Mouse (Mus musculus): ENCODE measurements around the gene Csrnp3. TPM values are rescaled to one million over a fixed set of nuclear protein-coding genes. Genes with fewer than 3 reads are reported as not detected.

Gene Csrnp3
- polyA plus RNA-seq, 1 experiment = 0.05 TPM

GRCm38 (mm10) chr2:65938900-65939299 is 93.3 kb downstream of the Csrnp3 start:
- Histone ChIP-seq H3K4me1 (ENCODE audit: control insufficient read depth, insufficient read depth, low read length) (peaks cover 6% of the 10 kb centered on the region; the same call in 1 of the 2 replicates), H3K27ac (ENCODE audit: insufficient read depth, low read length) (no peak overlapping the region), H3K4me3 (ENCODE audit: insufficient read depth, low read length) (no peak overlapping the region)
- TF ChIP-seq CTCF (IDR thresholded peaks at IDR 0.05; ENCODE audit: borderline replicate concordance, insufficient read depth, low read length) = no peak
- no peak for TF ChIP-seq POLR2A (IDR thresholded peaks at IDR 0.05; ENCODE audit: low read depth, low read length)

GRCm38 (mm10) chr2:65940351-65940750 is 94.8 kb downstream of the Csrnp3 start:
- H3K4me1 ChIP-seq (ENCODE audit: control insufficient read depth, insufficient read depth, low read length) = peaks cover 6% of the 10 kb centered on the region; the same call in 1 of the 2 replicates
- no peak for TF ChIP-seq CTCF (IDR thresholded peaks at IDR 0.05; ENCODE audit: borderline replicate concordance, insufficient read depth, low read length)
- no peak for TF ChIP-seq POLR2A (IDR thresholded peaks at IDR 0.05; ENCODE audit: low read depth, low read length)
- no peak overlapping the region for H3K27ac ChIP-seq (ENCODE audit: insufficient read depth, low read length)
- H3K4me3 ChIP-seq (ENCODE audit: insufficient read depth, low read length) = no peak overlapping the region

DNA sequence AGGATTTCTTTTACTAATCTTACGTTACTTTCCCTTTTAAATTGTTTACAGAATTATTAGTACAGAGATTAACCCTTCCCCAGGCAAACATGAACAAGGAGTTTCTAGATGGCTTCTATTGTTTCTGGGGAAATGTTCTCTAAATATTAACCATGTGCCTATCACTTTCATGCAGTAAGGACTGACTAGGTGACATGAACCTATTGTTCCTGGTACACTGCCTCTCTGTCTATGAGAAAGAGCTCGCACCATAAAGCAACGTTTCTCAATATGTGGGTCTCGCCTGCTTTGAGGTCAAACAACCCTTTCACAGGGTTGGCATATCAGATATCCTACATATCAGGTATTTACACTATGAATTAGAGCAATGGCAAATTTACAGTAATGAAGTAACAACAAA is 96.8 kb downstream of the Csrnp3 start:
- TF ChIP-seq POLR2A (IDR thresholded peaks at IDR 0.05; ENCODE audit: low read depth, low read length) (no peak), CTCF (IDR thresholded peaks at IDR 0.05; ENCODE audit: borderline replicate concordance, insufficient read depth, low read length) (no peak)
- no peak overlapping the region for H3K27ac ChIP-seq (ENCODE audit: insufficient read depth, low read length)
- H3K4me1 ChIP-seq (ENCODE audit: control insufficient read depth, insufficient read depth, low read length) = peaks cover 6% of the 10 kb centered on the region; the same call in 1 of the 2 replicates

DNA sequence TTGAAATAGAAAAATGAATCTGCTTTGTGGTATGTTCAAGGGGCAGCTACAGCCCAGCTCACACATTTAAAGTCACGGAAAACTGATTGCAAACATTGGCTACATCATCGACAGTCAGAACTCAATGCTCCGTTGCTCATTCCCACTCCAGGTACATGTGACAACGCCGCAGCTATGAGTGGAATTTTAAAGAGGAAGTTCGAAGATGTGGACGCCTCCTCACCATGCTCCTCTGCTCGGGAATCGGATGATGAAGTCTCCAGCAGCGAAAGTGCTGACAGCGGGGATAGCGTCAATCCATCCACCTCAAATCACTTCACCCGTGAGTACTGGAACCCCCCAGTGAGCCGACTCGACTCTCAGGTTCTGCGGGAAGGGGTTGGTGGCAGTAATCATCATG is 103.2 kb downstream of the Csrnp3 start:
- Histone ChIP-seq H3K27ac (ENCODE audit: insufficient read depth, low read length) (no peak overlapping the region), H3K4me1 (ENCODE audit: control insufficient read depth, insufficient read depth, low read length) (no peaks in the 10 kb centered on the region), H3K4me3 (ENCODE audit: insufficient read depth, low read length) (no peak overlapping the region)
- TF ChIP-seq CTCF (IDR thresholded peaks at IDR 0.05; ENCODE audit: borderline replicate concordance, insufficient read depth, low read length) = no peak
- TF ChIP-seq POLR2A (IDR thresholded peaks at IDR 0.05; ENCODE audit: low read depth, low read length) = no peak

More for the DNA sequence above, 96.8 kb downstream of the Csrnp3 start:
- H3K4me3 ChIP-seq (ENCODE audit: insufficient read depth, low read length) = no peak overlapping the region

DNA sequence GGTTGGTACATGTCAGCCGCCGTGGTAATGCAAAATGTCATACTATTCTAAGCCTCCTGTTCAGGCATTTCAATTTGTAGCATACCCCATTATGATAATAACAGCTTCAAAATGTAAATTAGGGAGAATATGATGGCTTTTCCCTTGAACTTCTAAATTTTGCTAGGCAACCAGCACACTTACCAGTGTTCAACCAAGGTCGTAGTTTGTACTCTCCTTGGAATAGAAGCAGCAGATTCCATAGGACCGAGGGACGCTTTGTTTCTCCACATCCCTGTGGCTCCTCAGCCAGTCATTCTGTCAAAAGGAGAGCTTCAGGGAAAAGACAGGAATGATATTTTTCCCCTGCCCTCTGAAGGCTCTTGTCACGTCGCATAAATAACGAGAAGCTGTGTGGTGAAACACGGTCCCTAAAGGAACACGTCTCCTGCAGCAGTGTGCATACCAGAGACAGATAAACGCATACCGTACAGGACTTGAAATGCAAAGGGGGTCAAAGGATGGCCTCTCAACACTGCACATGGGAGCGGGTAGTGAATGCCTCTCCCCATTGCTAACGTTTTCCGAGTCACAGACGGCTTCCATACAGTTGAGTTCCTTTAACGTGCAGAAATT is 108.3 kb downstream of the Csrnp3 start:
- TF ChIP-seq CTCF (IDR thresholded peaks at IDR 0.05; ENCODE audit: borderline replicate concordance, insufficient read depth, low read length) = no peak
- TF ChIP-seq POLR2A (IDR thresholded peaks at IDR 0.05; ENCODE audit: low read depth, low read length) = no peak
- no peaks in the 10 kb centered on the region for H3K4me1 ChIP-seq (ENCODE audit: control insufficient read depth, insufficient read depth, low read length)
- no peak overlapping the region for H3K4me3 ChIP-seq (ENCODE audit: insufficient read depth, low read length)
- no peak overlapping the region for H3K27ac ChIP-seq (ENCODE audit: insufficient read depth, low read length)

GRCm38 (mm10) chr2:65955804-65956203 is 110.2 kb downstream of the Csrnp3 start:
- Histone ChIP-seq H3K4me3 (ENCODE audit: insufficient read depth, low read length) (no peak overlapping the region), H3K4me1 (ENCODE audit: control insufficient read depth, insufficient read depth, low read length) (no peaks in the 10 kb centered on the region), H3K27ac (ENCODE audit: insufficient read depth, low read length) (no peak overlapping the region)
- TF ChIP-seq CTCF (IDR thresholded peaks at IDR 0.05; ENCODE audit: borderline replicate concordance, insufficient read depth, low read length) (no peak), POLR2A (IDR thresholded peaks at IDR 0.05; ENCODE audit: low read depth, low read length) (no peak)

DNA sequence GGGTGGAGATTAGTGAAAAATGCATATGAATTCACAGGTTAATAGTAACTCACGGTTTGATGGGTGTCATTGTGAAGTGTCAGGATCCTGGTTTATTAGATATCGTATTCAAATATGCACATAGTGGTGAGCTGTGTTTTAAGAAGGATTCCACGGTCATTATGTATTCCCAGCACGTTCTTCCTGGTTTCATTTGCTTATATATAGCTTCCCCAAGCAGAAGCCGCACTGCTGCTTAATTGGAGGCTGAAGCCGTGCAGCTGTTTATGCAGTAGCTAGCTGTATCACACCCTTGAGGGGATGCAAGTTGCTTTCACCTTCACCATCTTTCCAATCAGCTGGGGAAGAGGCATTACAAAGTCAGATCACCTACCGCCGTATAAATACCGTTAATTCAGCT is 111.2 kb downstream of the Csrnp3 start:
- TF ChIP-seq POLR2A (IDR thresholded peaks at IDR 0.05; ENCODE audit: low read depth, low read length) (no peak), CTCF (IDR thresholded peaks at IDR 0.05; ENCODE audit: borderline replicate concordance, insufficient read depth, low read length) (no peak)
- Histone ChIP-seq H3K4me3 (ENCODE audit: insufficient read depth, low read length) (no peak overlapping the region), H3K27ac (ENCODE audit: insufficient read depth, low read length) (no peak overlapping the region), H3K4me1 (ENCODE audit: control insufficient read depth, insufficient read depth, low read length) (no peaks in the 10 kb centered on the region)

DNA sequence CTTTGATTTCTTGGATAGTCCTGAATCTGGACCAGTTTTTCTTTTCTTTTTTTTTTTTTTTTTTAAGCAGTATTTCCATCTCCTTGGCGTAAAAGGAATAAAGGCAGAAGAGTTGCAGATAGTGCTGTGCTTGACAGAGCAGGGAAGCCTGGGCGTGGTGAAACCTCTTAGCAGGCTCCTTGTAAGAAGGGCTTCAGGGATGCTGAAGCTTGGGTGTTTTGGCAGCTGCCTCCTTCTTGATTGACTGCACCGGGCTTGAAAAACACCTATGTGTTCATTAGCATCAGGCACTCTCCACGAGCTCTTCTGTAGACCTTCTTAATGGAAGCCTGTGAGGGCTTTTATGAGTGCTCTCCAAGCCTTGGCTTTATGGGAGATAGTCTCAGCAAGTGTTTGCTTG is 117.9 kb downstream of the Csrnp3 start:
- TF ChIP-seq POLR2A (IDR thresholded peaks at IDR 0.05; ENCODE audit: low read depth, low read length) (no peak), CTCF (IDR thresholded peaks at IDR 0.05; ENCODE audit: borderline replicate concordance, insufficient read depth, low read length) (no peak)
- Histone ChIP-seq H3K4me3 (ENCODE audit: insufficient read depth, low read length) (no peak overlapping the region), H3K4me1 (ENCODE audit: control insufficient read depth, insufficient read depth, low read length) (no peaks in the 10 kb centered on the region), H3K27ac (ENCODE audit: insufficient read depth, low read length) (no peak overlapping the region)

GRCm38 (mm10) chr2:65968810-65969209 is 123.2 kb downstream of the Csrnp3 start:
- Histone ChIP-seq H3K4me3 (ENCODE audit: insufficient read depth, low read length) (no peak overlapping the region), H3K27ac (ENCODE audit: insufficient read depth, low read length) (no peak overlapping the region), H3K4me1 (ENCODE audit: control insufficient read depth, insufficient read depth, low read length) (no peaks in the 10 kb centered on the region)
- TF ChIP-seq CTCF (IDR thresholded peaks at IDR 0.05; ENCODE audit: borderline replicate concordance, insufficient read depth, low read length) (no peak), POLR2A (IDR thresholded peaks at IDR 0.05; ENCODE audit: low read depth, low read length) (no peak)

- Histone ChIP-seq H3K27ac (ENCODE audit: insufficient read depth, low read length) (no peak overlapping the region), H3K4me1 (ENCODE audit: control insufficient read depth, insufficient read depth, low read length) (no peaks in the 10 kb centered on the region)
- TF ChIP-seq POLR2A (IDR thresholded peaks at IDR 0.05; ENCODE audit: low read depth, low read length) (no peak), CTCF (IDR thresholded peaks at IDR 0.05; ENCODE audit: borderline replicate concordance, insufficient read depth, low read length) (no peak)
Measured at GRCm38 (mm10) chr2:65973907-65974306, 128.3 kb downstream of the Csrnp3 start.

More at GRCm38 (mm10) chr2:65973907-65974306, 128.3 kb downstream of the Csrnp3 start:
- H3K4me3 ChIP-seq (ENCODE audit: insufficient read depth, low read length) = no peak overlapping the region
